Mouse (Mus musculus) thymus, postnatal 10 days (tissue): Measurements from ENCODE around the gene Gm20532.
A peak's percentile ranks its signal among the peaks of the same experiment; 100 is the strongest.

Experiments used
- DNase-seq, 2 experiments: peaks; one replicate each; pipeline ENCODE4 v3.0.0; 2021; ENCODE audit warnings: low spot score in 2 of 2

Gene Gm20532

DNA sequence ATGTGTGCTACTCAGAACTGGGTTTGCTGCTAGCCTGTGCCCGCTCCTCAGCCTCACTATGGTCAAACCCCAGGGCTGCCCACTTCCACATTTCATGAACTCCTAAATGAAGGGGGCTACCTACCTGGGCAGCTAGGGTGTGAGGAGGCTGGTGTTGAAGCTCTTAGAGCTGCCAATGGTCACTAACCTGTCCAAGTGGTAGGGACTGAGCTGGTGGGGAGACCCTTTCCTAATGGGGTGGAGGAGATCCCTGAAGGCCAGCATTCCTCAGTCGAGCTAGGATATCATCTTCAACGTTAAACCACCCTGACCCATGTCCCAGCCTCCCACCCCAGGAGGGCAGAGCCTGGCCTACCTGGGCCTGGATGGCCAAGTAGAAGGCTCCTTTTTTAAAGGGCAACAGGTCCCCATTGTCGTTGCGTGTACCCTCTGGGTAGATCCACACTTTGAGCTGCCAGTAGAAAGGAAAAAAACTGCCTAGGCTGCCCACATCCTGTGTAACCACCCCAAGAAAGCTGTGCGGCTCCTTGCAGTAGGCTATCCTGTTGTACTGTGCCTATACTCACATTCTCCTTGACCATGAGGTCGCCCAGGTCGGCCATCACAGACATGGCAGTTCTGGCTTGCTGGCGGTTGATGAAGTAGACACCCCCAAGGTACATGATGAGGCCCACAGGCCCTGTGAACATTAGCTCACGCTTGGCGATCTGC, 9.4 kb downstream of the Gm20532 start:
- DNase-seq = peak in 1 of 2 experiments; percentile 26

DNA sequence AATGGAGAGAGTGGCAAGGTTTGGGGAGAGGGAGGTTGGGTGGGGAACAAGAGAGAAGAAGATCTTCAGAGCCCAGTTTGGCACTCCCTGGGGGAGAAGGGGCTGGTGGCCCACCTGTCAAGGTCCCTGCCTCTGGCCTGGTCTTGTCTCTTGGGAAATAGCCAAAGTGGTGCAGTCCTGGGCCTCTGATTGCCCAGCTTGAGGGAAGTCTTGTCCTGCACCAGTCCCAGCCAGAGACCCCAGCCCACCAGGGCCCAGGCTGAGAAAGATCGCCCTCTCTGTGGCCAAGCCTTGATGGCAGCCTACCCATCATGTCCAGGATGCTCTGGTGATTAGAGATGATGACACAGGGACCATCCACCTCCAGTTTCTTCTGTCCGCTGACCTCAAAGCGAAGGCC, 10.5 kb downstream of the Gm20532 start:
- no peak for DNase-seq

DNA sequence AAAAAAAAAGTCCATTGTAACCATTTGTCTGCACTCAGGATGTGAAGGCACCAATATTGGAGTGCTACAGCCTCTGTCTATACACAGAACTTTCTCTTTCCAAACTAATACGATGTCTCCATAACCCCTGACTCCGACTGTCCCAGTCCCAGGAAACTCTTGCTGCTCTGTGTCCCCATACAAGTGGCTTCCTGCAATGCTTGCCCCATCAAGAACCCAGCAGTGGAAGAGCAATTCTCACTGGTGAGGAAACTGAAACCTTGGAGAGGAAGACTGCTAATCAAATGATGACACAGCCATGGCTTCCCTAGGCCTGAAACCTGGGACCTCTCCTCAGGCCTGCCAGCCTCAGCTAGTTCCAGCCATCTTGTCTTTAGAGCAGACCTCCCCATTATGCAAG, 11.4 kb downstream of the Gm20532 start:
- DNase-seq = no peak

DNA sequence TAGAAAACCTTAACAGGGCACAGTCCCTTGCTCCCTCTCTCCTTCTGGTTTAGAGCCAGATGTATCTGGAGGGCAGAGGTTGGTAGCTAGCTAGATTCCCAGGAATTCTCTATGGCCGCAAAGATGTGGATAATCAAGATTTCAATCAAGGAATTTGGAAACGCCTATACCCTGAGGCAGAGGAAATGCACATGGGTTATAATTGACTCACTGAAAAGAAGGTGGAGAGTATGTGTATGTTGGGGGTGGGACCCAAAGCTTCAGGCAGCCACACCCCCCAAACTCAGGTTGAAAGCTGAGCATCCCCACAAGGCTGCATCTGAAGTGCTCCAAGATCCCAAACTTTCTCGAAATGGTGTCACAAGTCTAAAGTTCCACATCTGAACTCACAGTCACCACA, 12.0 kb downstream of the Gm20532 start:
- DNase-seq = no peak

DNA sequence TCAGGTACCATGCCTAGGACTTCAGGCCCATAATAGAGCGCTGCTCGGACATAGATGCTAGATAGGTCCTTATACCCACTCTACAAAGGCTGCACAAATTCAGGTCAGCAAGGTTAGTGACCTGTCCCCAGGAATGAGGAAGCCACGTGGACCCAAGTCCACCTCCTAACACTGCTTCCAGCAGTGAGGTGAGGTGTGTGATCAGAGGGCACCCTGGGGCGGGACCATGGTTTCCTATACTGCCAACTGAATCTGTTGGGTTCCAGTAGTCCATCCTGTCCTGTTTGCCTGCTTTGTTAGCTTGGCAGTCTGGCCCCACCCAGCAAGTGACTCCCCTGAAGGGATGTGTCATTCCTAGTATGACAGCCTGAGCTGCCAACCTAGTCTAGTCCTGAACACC, 13.5 kb downstream of the Gm20532 start:
- DNase-seq = no peak

DNA sequence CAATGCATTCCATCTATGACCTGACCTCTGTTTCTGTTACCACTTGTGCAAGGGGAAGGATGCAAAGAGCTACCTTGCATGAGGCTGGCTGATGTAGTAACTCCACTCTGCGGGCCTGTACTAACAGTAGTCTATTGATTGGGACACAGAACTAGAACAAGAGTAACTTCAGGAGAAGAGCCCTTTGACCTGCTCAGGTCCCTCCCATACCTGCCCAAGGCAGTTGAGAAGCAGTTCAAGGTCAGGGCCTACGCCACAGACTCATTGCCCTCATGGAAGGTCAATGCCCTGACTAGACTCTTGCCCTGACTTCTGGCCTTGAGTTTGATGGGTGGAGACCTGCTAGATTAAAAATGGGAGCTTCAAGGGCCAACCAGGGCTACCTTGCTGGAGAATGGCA, 14.2 kb downstream of the Gm20532 start:
- DNase-seq = no peak

DNA sequence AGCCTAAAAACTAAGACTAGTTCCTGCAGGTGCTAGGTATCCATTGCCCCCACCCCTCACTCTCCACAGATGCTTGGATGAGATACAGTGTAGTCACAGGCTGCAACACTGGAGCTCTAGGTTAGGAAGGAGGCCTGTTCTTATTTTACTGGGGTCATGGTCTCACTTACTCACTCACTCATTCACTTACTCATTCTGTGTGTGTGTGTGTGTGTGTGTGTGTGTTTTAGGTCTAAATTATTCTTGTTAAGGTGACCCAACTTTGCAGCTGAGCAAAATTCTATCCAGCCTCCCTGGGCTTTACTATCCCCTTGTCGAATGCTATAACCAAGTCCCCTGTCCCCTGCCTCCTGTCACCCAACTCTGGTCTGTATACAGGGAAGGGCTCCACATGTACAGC, 15.2 kb downstream of the Gm20532 start:
- no peak for DNase-seq

DNA sequence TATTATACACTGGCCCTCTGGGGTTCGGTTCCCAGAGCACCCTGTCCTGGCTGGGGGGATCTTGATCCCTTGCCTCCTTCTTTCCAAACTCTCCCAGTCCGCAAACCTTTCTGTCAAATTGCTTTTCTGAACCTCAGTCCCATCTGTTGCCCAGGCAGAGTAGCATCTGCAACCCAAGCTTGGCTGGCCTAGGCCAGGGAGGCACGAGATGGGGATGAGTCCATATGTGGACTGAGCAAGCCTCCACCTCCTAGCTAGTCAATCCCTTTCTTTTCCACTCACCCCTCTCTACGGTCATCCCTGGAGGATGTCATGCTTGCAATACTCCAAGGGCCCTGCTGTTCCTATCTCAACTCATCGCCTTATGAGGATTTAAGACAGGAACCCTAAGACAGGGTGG, 16.2 kb downstream of the Gm20532 start:
- DNase-seq = no peak

DNA sequence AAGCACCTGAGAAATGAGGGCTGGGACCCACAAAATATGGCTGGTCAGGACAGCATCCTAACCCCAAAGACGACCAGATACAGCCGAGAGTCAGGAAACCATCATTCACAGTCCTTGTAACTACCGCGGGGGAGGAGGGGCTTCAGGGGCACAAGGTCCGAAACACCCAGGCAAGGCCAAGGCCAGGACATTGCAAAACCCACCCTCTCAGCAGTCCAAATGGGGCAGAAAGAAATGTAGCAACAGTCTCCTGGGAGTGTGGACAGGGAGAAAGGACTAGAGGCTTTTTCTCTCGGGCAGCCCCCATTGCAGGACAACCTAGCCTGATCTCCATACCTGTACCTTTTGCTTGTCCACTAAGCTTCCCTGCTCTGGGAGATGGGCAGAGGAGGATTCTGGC, 16.7 kb downstream of the Gm20532 start:
- DNase-seq = no peak

DNA sequence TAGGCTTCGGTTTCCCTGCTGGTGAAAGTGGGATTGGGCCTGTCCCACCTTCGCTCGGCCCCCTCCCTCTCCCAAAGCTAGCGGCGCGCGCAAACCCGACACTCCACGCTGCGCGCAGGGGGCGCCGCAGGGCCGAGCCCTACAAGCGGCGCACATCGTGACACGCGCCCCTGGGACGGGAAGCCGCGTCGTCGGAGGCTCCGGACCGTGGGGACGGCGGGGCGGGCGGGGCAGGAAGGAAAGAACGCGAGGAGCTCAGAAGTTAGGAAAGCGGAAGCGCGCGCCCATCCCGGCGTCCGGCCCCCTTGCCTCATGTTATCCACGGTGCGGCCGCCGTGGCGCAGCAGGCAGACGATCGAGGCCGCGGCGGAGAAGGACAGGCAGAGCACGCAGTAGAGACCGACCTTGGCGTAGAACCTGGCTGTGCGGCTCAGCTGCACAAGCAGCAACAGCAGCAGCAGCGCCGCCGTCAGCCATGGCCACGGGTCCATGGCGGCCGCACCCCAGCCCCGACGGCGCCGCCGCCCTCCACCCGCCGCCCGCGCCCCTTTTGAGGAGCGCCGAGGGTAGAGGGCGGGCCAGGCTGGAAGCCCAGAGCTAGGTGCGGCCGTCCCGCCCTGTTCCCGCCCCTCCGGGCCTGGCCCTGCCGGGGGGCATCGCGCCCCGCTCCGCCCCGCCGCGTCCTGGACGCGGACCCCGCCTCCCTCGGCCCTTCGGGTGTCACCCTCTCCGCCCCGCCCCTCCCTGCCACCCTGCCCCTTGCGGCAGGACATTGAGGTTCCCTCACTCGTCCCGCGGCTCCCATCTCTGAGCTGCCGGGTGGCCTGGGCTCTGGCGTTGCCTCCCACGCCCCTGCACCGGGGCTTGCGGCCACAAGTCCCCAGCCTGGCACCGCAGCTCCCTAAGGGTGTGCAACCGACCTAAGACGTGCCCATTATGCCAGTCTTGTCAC, 17.6 kb downstream of the Gm20532 start, which contains the start of gene Agpat2:
Gene Agpat2 (minus strand): TSS at position 698 of the 952 bp plus-strand sequence.
- DNase-seq = peak; percentile 69 to 79

DNA sequence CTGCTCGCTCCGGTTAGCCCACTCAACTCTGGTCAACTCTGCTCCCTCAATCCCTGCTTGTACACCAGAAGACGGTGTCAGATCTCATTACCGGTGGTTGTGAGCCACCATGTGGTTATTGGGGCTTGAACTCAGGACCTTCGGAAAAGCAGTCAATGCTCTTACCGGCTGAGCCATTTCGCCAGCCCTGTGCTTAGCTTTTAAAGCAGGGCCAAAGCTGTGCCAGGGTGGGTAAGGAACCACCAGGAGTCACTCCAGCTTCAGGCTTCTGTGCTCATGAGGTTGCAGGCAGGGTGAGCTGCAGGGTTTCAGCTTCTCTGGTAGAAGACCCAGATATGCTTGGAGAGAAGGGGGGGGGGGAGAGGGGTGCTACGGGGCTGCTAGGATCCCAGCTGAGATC, 18.9 kb downstream of the Gm20532 start:
- DNase-seq = no peak

DNA sequence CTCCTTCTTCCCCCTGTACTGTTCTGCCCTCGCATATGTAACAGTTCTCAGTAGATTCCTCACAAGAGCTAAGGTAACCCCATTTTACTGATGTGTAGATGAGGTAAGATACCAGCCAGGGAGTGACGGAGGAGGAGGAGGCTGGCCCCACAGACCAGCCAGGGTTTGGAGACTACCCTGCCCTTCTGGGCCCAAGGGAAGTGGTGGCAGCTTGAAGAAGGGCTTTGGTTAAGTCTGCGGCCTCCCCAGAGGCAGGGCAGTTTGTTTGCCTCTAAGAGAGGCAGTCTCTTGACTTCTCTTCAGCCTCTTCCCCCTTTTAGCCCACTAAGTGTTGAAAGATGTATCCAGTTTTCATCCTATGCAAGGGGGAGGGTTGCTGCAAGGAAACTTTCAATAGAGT, 20.1 kb downstream of the Gm20532 start:
- DNase-seq = no peak

DNA sequence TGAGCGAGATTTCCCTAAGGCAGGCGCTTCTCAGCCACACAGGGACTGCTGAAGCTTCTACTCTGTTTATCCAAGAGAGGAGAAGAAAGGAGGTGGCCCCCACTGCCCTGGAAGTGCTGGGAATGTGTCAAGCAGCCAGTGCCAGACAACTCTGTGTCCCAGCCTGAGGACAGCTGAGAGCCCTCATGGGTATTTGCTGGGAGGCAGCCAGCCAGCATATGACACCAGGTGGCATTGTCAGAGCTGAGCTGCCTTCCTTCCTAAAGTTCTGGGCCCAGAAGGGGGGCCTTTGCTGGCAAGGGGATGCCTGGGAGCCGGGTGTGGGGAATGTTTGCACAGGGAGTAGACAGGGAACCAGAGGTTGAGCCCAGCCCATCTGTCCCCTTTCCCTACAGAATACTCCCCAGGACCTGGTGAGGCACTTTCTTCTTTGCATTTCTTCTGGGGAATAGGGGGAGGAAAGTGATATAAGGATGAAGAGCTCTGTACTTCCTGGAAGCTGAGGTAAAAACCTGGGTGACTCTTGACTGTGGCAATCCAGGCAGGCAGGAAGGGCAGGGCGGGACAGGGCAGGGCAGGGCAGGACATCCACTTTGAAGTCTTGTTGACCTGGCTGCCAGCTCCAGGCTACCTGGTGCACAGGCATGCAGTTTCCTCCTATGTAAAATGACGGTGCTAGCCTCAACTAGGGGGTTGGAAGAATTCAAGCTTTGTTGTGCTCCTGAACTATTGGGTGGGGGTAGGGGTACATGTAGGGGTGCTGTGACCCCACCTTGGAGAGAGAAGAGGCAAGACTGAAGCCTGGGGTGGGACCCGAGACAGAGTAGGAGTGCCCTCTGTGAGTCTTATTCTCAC, 20.8 kb downstream of the Gm20532 start:
- no peak for DNase-seq

DNA sequence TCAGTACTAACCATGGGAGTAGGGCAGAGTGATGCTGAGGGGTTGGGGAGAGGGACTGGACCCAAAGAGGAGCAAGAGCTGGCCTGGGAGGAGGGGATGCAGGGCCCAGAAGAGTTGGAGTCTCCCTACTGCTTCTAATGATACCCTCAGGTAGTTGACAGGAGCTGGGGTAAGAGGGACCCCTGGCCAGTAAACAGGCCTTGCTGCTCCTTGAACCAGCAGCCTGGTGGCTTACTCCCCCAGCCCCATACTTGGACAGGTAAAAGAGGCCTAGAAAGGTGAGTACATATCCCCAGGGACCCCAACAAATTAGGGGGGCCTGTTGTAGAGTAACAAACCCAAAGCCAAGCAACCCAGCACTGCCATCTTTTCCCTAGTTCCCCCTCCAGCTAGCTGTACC, 22.3 kb downstream of the Gm20532 start:
- no peak for DNase-seq

DNA sequence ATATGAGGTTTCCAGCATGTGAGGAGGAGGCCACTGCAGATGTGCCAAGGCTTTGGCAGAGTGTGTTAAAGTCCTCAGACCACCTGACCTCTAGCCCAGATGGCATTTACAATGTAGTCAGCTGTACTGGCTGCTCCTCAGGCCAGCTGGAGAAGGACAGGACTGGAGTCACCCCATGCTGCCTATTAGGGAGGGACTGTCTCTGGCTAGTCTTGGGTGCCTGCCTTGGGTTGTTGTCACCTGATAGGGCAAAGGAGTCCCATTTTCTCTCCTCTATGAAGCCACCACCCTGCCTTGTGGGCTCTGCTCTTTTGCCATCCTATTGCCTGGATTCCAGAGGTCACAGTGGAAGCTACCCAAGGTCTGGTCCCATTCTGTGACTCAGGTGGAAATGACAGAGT, 22.8 kb downstream of the Gm20532 start:
- no peak for DNase-seq

DNA sequence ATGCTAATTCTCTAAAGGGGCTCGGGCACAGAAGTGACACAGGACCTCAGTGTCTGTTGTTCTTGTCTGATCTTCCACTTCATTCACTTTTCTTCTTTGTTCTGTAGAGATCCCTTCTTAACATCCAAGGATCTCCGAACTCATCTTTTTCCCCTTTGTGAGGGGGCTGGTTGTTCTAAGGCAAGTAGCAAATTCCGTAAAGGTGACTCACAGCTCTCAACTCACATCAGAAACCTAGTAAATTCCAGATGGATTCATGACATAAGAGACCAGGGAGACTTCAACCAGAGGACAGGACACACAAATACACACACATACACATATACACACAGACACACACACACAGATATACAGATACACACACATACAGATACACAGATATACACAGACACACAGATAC, 24.1 kb downstream of the Gm20532 start:
- no peak for DNase-seq

DNA sequence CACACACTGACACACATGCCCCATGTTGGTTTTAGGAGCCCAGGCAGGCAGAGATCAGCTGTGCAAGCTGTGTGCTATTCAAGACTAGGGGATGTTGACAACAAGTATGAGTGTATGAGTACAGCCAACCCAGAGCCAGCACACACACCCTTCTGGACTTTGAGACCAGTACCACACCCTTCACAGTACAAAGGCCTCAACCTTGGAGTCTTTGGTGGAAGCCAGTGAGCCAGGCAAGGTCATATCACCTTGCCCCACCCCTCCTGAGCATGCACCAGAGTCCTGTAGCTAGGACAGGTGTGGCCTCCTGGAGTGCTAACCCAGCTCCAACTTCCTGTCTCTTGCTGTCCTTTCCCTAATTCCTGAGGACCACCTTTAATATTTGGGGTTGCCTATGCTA, 24.6 kb downstream of the Gm20532 start:
- no peak for DNase-seq

DNA sequence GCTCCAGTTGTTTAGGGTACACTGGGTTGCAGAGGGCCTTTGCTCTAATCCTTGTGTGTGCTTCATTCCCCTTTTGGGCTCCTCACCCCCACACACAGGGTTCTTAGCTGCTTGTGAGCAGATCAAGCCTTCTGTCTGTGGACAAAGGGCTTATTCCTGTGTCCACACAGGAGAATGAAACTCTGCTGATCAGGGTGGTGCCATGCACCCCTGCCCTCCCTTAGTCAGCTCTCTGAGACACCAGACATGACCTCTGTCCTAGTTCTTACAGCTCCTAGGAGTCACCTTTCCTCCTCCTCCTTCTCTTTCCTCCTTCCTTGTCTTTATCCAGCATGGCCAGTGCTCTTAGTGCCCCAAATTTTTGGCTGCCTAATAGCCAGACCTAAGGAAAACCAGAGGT, 25.5 kb downstream of the Gm20532 start:
- no peak for DNase-seq

DNA sequence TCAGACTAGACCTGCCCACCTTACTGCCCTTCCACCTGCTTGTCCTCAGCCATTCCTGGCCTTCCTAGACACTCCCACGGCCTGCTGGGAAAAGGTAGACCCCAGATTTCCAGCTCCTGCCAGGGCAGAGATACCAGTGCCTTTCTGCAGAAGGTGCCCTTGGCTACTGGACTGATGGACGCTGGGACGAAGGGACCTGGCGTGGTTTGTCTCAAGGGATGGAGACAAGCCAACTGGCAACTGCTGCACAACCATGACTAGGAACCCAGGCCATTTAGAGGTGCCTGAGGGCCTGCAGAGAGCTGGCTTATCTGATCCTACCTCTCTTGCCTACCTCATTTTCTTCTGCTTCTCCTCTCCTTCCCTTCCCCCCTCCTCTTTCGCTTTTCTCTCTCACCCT, 28.5 kb downstream of the Gm20532 start:
- no peak for DNase-seq

DNA sequence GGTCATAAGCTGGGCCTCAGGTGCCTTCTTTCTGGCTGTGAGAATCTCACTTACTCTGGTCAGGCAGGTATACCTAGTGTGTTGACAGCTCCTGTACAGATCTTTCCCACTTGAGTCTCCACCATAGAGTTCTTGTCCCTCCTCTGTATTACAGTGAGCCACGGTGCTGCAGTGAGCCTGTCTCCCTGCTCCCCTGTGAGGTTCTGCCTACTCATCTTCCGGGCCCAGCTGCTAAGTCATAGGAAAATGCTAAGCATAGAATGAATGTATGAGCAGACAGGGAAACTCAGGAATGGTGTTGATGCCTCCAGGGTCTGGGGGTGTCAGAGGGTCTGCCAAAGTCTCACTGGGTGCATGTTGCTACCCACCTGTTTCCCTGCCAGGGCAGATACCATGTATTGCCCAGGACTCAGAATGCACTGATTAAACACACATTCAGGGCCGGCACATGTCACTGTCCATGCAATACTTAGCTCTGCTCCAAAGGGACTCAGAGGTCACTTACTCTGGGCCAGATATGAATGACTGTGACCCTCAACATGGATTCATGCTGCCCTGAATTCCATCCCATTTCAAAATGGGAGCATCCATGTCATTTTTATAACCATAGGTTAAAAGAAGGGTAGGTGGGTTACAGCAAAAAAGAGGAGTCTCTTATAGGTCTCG, 29.2 kb downstream of the Gm20532 start:
- no peak for DNase-seq

DNA sequence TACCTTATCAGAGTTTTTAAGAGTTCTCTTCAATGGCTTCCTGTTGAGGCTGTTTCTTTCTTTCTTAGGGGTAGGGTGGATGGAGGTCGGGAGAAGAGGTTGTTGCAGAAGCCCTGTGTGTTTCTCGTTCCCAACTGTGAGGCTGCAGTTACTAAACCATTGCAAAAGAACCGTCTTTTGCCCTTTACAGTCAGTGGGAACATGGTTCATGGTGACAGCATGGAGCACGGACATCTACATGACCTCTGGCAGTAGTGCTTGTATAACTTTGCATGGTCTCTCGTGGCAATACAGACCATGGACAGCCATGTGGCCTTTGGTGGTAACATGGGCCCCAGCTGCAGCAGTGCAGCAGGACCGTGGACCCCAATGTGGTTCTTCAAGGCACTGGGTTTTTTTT, 30.9 kb downstream of the Gm20532 start:
- no peak for DNase-seq

DNA sequence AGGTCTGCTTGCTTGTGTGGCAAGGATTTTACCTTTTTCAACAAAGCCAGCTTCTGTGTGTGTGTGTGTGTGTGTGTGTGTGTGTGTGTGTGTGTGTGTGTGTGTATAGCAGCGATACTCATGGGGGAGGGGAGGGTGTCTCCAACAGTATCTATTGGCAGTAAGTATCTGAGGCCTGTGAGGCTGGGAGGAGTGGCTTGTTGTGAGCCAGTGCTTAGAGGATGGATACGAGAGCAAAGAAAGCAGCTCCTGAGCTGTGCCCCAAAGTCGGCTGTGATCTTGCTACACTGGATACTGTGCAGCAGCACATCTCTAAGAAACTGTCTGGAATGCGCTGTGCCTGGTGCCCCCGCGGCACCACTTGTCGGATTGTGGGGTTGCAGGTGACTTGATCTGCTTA, 31.5 kb downstream of the Gm20532 start:
- DNase-seq = no peak
